Mouse (Mus musculus): ENCODE measurements at regions not wholly inside any gene's neighbourhood (a gene's known extent, or its start where the extent isn't known, plus 50 kb on each side); places are given as distances from the start of the nearest gene placed in this dataset.

DNA sequence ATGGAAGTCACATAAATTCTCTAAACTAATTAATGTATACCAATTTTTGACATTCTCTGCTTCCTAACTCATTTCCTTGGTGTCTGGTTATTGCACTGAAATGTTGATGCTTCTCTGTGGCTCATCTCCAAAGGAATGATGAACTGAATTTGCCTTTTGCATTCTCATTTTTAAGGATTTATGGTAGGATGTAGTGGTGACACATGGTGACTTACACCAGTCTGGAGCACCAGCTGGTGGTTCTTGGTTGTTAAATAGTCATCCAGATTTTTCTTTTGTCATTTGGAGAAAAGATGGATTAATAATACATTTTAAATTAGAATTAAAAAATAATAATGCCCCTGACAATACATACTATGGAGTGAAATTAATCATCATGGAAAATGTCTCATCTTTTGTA, 1097.2 kb upstream of the Epha7 start:
- no peaks in the 10 kb centered on the region for H3K27me3 ChIP-seq
- H3K4me1 ChIP-seq (replicated peaks), result no peaks in the 10 kb centered on the region
- no peak overlapping the region for H3K4me3 ChIP-seq
- ATAC-seq (ENCODE audit: low FRiP score, low read depth), result no peak
- no peaks in the 10 kb centered on the region for H3K9me3 ChIP-seq
- H3K4me2 ChIP-seq, result no peak overlapping the region
- H3K9ac ChIP-seq, result no peak overlapping the region
- H3K27ac ChIP-seq (replicated peaks), result no peak overlapping the region
- H3K36me3 ChIP-seq, result no peaks in the 10 kb centered on the region

DNA sequence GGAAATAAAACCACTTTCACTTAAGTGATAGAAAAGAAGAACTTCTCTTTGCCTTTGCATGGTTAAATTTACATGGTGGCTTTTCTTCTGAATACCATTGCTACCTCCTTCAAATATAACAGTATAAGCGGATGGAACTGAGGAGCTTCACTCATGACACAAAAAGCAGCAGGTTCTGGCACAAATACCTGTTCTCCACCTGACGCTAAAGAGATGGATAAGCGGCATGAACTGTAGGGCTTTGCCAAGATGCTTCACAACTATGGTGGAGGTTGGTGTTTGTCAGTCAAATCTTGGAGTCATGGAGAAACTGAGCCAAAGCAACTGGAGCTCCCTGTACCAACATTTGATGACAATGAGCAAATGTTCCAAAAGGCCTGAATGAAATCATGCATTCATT, 1085.2 kb upstream of the Epha7 start:
- H3K4me2 ChIP-seq, result no peak overlapping the region
- ATAC-seq (ENCODE audit: low FRiP score, low read depth), result no peak
- H3K4me1 ChIP-seq (replicated peaks), result no peaks in the 10 kb centered on the region
- no peak overlapping the region for H3K9ac ChIP-seq
- 93% methylated on average over 3 of the region's 3 CpGs for WGBS
- no peak overlapping the region for H3K27ac ChIP-seq (replicated peaks)
- H3K9me3 ChIP-seq, result peaks cover 4% of the 10 kb centered on the region; the same call in 1 of the 2 replicates
- H3K36me3 ChIP-seq, result no peaks in the 10 kb centered on the region
- H3K4me3 ChIP-seq, result no peak overlapping the region
- H3K27me3 ChIP-seq, result no peaks in the 10 kb centered on the region

DNA sequence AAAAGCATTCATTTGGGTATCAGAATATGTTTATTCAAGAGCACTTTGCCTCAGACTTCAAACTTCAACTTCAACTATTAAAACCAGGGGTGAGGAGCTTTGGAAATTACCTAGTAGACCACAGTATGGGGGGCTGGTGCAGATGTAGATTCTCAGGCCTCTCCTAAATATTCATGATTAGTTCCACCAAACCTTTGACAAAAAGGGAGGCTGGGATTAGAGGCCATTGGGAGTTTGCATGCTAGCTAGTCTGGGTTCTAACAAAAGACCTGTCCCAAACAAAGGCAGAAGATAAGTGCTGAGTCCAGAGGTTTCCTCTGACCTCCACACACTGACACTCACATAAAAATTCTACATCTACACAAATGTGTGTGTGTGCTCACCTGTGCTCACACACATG, 1078.8 kb upstream of the Epha7 start:
- Histone ChIP-seq H3K4me3 (no peak overlapping the region), H3K4me2 (no peak overlapping the region), H3K9ac (no peak overlapping the region), H3K27me3 (no peaks in the 10 kb centered on the region), H3K4me1 (replicated peaks) (no peaks in the 10 kb centered on the region), H3K9me3 (no peaks in the 10 kb centered on the region), H3K27ac (replicated peaks) (no peak overlapping the region), H3K36me3 (no peaks in the 10 kb centered on the region)
- ATAC-seq (ENCODE audit: low FRiP score, low read depth), result no peak

DNA sequence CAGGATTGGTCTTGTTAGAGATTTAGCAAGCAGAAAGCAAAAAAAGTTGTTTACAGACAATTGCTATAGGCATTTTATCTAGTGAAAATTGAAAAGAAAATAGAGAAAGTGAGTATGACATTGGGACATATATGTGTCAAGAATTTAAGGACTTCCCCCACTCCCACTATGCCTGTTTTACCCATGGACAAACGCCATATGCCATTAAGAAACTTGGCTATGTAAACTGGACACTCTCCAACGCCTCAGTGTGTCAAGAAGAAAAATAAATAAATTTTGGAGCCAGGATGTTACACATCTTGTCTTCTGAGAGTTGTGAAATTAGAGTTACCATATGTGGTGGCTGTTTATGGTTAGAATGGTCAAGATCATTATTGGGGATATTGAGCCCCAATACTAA, 1031.1 kb upstream of the Epha7 start:
- Histone ChIP-seq H3K27me3 (peaks cover 15% of the 10 kb centered on the region), H3K9me3 (no peaks in the 10 kb centered on the region), H3K9ac (no peak overlapping the region), H3K4me3 (no peak overlapping the region), H3K4me2 (no peak overlapping the region), H3K36me3 (no peaks in the 10 kb centered on the region), H3K4me1 (replicated peaks) (no peaks in the 10 kb centered on the region; the same call in 1 of the 2 replicates), H3K27ac (replicated peaks) (no peak overlapping the region)
- WGBS, result 69% methylated on average over 2 of the region's 2 CpGs
- no peak for ATAC-seq (ENCODE audit: low FRiP score, low read depth)

DNA sequence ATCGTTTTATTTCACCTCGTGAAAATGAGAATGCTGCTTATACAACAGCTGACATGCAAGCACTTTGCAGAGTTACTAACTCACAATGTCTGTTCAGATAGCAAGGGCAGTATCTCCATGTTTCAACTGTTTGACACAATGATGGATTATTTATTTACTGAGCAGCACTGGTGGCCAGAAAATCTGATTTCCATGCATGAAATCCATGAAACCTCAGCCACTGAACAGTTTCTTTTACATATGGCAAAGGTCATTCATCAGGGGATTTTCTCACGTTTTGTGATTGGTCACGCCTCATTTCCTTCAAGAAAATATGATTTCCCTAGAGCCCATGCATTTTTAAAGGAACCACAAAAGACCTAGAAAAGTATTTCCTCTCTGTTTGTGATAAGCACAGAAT, 1025.9 kb upstream of the Epha7 start:
- Histone ChIP-seq H3K27me3 (peaks cover 16% of the 10 kb centered on the region), H3K4me1 (replicated peaks) (no peaks in the 10 kb centered on the region; the same call in 1 of the 2 replicates), H3K27ac (replicated peaks) (no peak overlapping the region), H3K4me2 (no peak overlapping the region), H3K4me3 (no peak overlapping the region), H3K36me3 (no peaks in the 10 kb centered on the region), H3K9ac (no peak overlapping the region), H3K9me3 (no peaks in the 10 kb centered on the region)
- peak; percentile 59 for ATAC-seq (ENCODE audit: low FRiP score, low read depth)
- 17% methylated on average over 4 of the region's 4 CpGs for WGBS

Measured in hindbrain, embryonic 15.5 days (tissue).